Mouse (Mus musculus): ENCODE measurements around the gene Ly86.

DNA sequence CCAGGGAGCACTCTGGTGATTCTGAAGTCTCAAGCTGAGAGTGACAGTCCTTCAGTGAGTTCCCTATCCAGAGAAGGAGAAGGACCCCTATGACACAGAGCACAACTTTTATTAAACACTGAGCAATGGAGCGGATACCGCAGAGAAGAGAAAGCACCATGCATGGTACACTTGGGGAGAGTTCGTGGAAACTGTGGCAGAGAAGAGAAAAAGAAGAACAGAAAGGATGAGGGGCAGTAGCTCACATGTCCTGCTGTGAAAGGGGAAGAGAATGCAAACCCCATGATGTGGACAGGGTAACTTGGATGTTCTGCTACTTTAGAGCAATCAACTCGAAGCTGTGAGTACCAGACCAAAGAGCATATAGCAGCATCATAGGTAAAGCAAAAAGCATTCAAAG is 14.0 kb upstream of the Ly86 start:
- TF ChIP-seq HCFC1 (IDR thresholded peaks at IDR 0.05; ENCODE audit: low read depth, low read length) (no peak), USF2 (conservative IDR thresholded peaks at IDR 0.05; ENCODE audit: low read depth, low read length) (no peak), USF1 (IDR thresholded peaks at IDR 0.05; ENCODE audit: low read depth, low read length) (no peak), JUN (IDR thresholded peaks at IDR 0.05; ENCODE audit: insufficient read depth, low read depth, low read length) (no peak), CTCF (conservative IDR thresholded peaks at IDR 0.05 in 1 of 2, IDR thresholded peaks at IDR 0.05 in 1 of 2; ENCODE audit: low read depth in 2 of 2, low read length in 2 of 2) (no peak)
